Mouse (Mus musculus) CH12.LX (cell line): ENCODE results near the gene Cdhr1. TPM values are rescaled to one million over a fixed set of nuclear protein-coding genes. Genes with fewer than 3 reads are reported as not detected.

Source experiments
- DNase-seq: peaks from one replicate; pipeline ENCODE4 v3.0.0-alpha.2; 2013; ENCODE audit errors: extremely low read depth
- H3K27ac ChIP-seq: 2 replicates; pipeline ENCODE4 v1.5.1; 2012; ENCODE audit warnings: low read depth, mild to moderate bottlenecking, control low read depth, moderate library complexity; ENCODE audit not compliant: insufficient read depth
- H3K27me3 ChIP-seq: replicated peaks from 2 replicates; pipeline ENCODE3; 2012; ENCODE audit warnings: inconsistent platforms
- H3K36me3 ChIP-seq, 2 experiments: replicated peaks in 1 of 2; 2 replicates each; pipeline versions ENCODE3 to v1.6.1; 2012; ENCODE audit warnings: inconsistent platforms in 1 of 2, low read length in 1 of 2, mild to moderate bottlenecking in 1 of 2, mixed read lengths in 1 of 2, moderate library complexity in 1 of 2; ENCODE audit not compliant: control insufficient read depth in 1 of 2, insufficient read depth in 1 of 2
- H3K4me1 ChIP-seq, 2 experiments: 2 replicates each; pipeline ENCODE4 v1.6.1; 2012; ENCODE audit warnings: inconsistent platforms in 1 of 2, moderate library complexity in 1 of 2; ENCODE audit not compliant: insufficient read depth in 2 of 2, control insufficient read depth in 1 of 2
- H3K4me2 ChIP-seq: 2 replicates; pipeline ENCODE4 v1.6.1; 2012; ENCODE audit warnings: low read depth, mild to moderate bottlenecking, control low read depth; ENCODE audit not compliant: poor library complexity, insufficient read depth, severe bottlenecking
- H3K4me3 ChIP-seq, 3 experiments: fragments of 150-350 bp in 1 of 3; sonication (generic) in 1 of 3; replicated peaks in 1 of 3; 2 replicates each; pipeline versions ENCODE3 to v1.5.1; 2011 to 2012; ENCODE audit warnings: low read depth in 2 of 3, low read length in 2 of 3, mild to moderate bottlenecking in 2 of 3, moderate library complexity in 2 of 3, control low read depth in 1 of 3, improper control_type of control experiment in 1 of 3, inconsistent platforms in 1 of 3, mixed read lengths in 1 of 3; ENCODE audit not compliant: poor library complexity in 1 of 3
- H3K79me2 ChIP-seq: replicated peaks from 2 replicates; pipeline ENCODE4 v1.6.1; 2012; ENCODE audit warnings: mild to moderate bottlenecking, moderate library complexity; ENCODE audit not compliant: control insufficient read depth, poor library complexity, insufficient read depth, severe bottlenecking; ENCODE audit errors: extremely low read depth
- H3K9ac ChIP-seq: 2 replicates; pipeline ENCODE4 v1.6.1; 2012; ENCODE audit warnings: low read depth, mild to moderate bottlenecking, control low read depth, moderate library complexity; ENCODE audit not compliant: insufficient read depth
- H3K9me3 ChIP-seq: replicated peaks from 2 replicates; pipeline ENCODE3; 2012; ENCODE audit warnings: low read length, inconsistent platforms, mixed read lengths
- BHLHE40 ChIP-seq: IDR thresholded peaks from 2 replicates; pipeline ENCODE4 v1.6.1; 2011; ENCODE audit warnings: mild to moderate bottlenecking, low read depth, low read length, improper control_type of control experiment
- ETS1 ChIP-seq: conservative IDR thresholded peaks from 2 replicates; pipeline ENCODE4 v1.6.1; 2012; ENCODE audit warnings: low read depth, mild to moderate bottlenecking, inconsistent platforms, low read length, improper control_type of control experiment, moderate library complexity
- JUN ChIP-seq: IDR thresholded peaks from 2 replicates; pipeline ENCODE4 v1.6.1; 2011; ENCODE audit warnings: low read depth, mild to moderate bottlenecking, low read length, improper control_type of control experiment, moderate library complexity; ENCODE audit not compliant: insufficient read depth
- KAT2A ChIP-seq: IDR thresholded peaks from 2 replicates; pipeline ENCODE4 v1.6.1; 2012; ENCODE audit warnings: low read length, improper control_type of control experiment, inconsistent platforms; ENCODE audit not compliant: insufficient replicate concordance
- MAFK ChIP-seq: IDR thresholded peaks from 2 replicates; pipeline ENCODE4 v1.6.1; 2011; ENCODE audit warnings: low read length, improper control_type of control experiment; ENCODE audit not compliant: insufficient replicate concordance
- MEF2A ChIP-seq: IDR thresholded peaks from 2 replicates; pipeline ENCODE4 v1.6.1; 2014; ENCODE audit warnings: low read depth, mild to moderate bottlenecking, inconsistent platforms, low read length, improper control_type of control experiment, borderline replicate concordance
- MYC ChIP-seq: IDR thresholded peaks from 2 replicates; pipeline ENCODE4 v1.6.1; 2011; ENCODE audit warnings: low read depth, mild to moderate bottlenecking, improper control_type of control experiment, low read length
- NELFE ChIP-seq: IDR thresholded peaks from 2 replicates; pipeline ENCODE4 v1.6.1; 2011; ENCODE audit warnings: low read depth, low read length, improper control_type of control experiment
- NRF1 ChIP-seq: IDR thresholded peaks from 2 replicates; pipeline ENCODE4 v1.6.1; 2014; ENCODE audit warnings: low read depth, mild to moderate bottlenecking, inconsistent platforms, low read length, improper control_type of control experiment, moderate library complexity
- POLR2AphosphoS2 ChIP-seq: IDR thresholded peaks from 2 replicates; pipeline ENCODE4 v1.6.1; 2011; ENCODE audit warnings: low read depth, low read length, improper control_type of control experiment
- RAD21 ChIP-seq: IDR thresholded peaks from 2 replicates; pipeline ENCODE4 v1.6.1; 2011; ENCODE audit warnings: low read depth, mild to moderate bottlenecking, low read length, improper control_type of control experiment, moderate library complexity
- RCOR1 ChIP-seq: conservative IDR thresholded peaks from 2 replicates; pipeline ENCODE4 v1.6.1; 2012; ENCODE audit warnings: low read depth, mild to moderate bottlenecking, inconsistent platforms, low read length, improper control_type of control experiment
- SIN3A ChIP-seq: IDR thresholded peaks from 2 replicates; pipeline ENCODE4 v1.6.1; 2012; ENCODE audit warnings: low read length, improper control_type of control experiment, inconsistent platforms
- SMC3 ChIP-seq: IDR thresholded peaks from 2 replicates; pipeline ENCODE4 v1.6.1; 2011; ENCODE audit warnings: low read depth, low read length, improper control_type of control experiment
- TBP ChIP-seq: conservative IDR thresholded peaks from 2 replicates; pipeline ENCODE4 v1.6.1; 2011; ENCODE audit warnings: low read depth, low read length, improper control_type of control experiment
- ZKSCAN1 ChIP-seq: IDR thresholded peaks from 2 replicates; pipeline ENCODE4 v1.6.1; 2012; ENCODE audit warnings: low read depth, inconsistent platforms, low read length, improper control_type of control experiment, borderline replicate concordance
- dilution Hi-C: fragments of 300-500 bp; cut with MboI; formaldehyde crosslinking; loops from 2 replicates; pipeline ENCODE4 v1.14.3; 2020; ENCODE audit warnings: low sequenced_read_pairs; ENCODE audit not compliant: extremely low pct_unique_long_range_greater_than_20kb, extremely low pct_ligation_motif_present
- in situ Hi-C: fragments of 300-500 bp; cut with MboI; formaldehyde crosslinking; loops from 3 replicates; pipeline ENCODE4 v1.14.3; 2019; ENCODE audit warnings: low sequenced_read_pairs, low pct_ligation_motif_present, low pct_unique_long_range_greater_than_20kb, mixed read lengths
- polyA plus RNA-seq: library from polyadenylated mRNA; unstranded; fragments of >175 nt; gene quantifications from 2 replicates; pipeline ENCODE4 v1.2.1, GENCODE M21; 2012; ENCODE audit warnings: low read depth; ENCODE audit not compliant: insufficient read length
- total RNA-seq, 2 experiments: library from RNA; depleted of rRNA; stranded (reverse); fragments of 300-350 nt in 1 of 2; fragments of >200 nt in 1 of 2; gene quantifications; 2 replicates each; pipeline ENCODE4 v1.2.3; 2012 to 2014

The Cdhr1 gene
- total and polyA plus RNA-seq, 3 experiments, result not detected

- in situ Hi-C loops, result no loop called here
Observed at GRCm38 (mm10) chr14:37113922-37114321, 15.8 kb upstream of the Cdhr1 start, which contains the start of gene 2610528A11Rik. 2610528A11Rik (minus strand) TSS chr14:37114022.

GRCm38 (mm10) chr14:37112931-37113330 is 14.8 kb upstream of the Cdhr1 start:
- Histone ChIP-seq H3K4me3 (no peak overlapping the region), H3K27me3 (no peaks in the 10 kb centered on the region)
- dilution Hi-C loops, result no loop called here
- no peak for TF ChIP-seq TBP
- no peak for TF ChIP-seq SMC3
- no peak for TF ChIP-seq POLR2AphosphoS2
- TF ChIP-seq MAFK, result no peak
- TF ChIP-seq KAT2A, result no peak
- no peak for TF ChIP-seq RCOR1
- no peak for TF ChIP-seq NELFE
- TF ChIP-seq MEF2A, result no peak
- TF ChIP-seq NRF1, result no peak
- no peak for TF ChIP-seq SIN3A
- TF ChIP-seq JUN, result no peak
- TF ChIP-seq ETS1, result no peak
- TF ChIP-seq ZKSCAN1, result no peak
- TF ChIP-seq, all 38 proteins: peak for 0
- in situ Hi-C loops, result no loop called here
- H3K79me2 ChIP-seq, result no peaks in the 10 kb centered on the region
- peaks cover 3 to 16% of the 10 kb centered on the region in 2 experiments for H3K36me3 ChIP-seq
- DNase-seq, result no peak
- H3K4me1 ChIP-seq, result peaks cover 0 to 7% of the 10 kb centered on the region in 2 experiments; a peak in 1 of 4 replicates
- no peaks in the 10 kb centered on the region for H3K9me3 ChIP-seq
- H3K4me2 ChIP-seq, result no peak overlapping the region
- no peak overlapping the region for H3K27ac ChIP-seq
- H3K9ac ChIP-seq, result no peak overlapping the region

More at GRCm38 (mm10) chr14:37113922-37114321, 15.8 kb upstream of the Cdhr1 start, which contains the start of gene 2610528A11Rik:
- Histone ChIP-seq H3K9ac (no peak within 1 kb of the TSS), H3K4me3 (no peak within 1 kb of the TSS), H3K79me2 (no peaks in the 10 kb centered on the region), H3K27ac (no peak within 1 kb of the TSS), H3K9me3 (no peaks in the 10 kb centered on the region), H3K27me3 (no peaks in the 10 kb centered on the region), H3K4me1 (peaks cover 0 to 7% of the 10 kb centered on the region in 2 experiments; a peak in 1 of 4 replicates), H3K36me3 (peaks cover 8 to 25% of the 10 kb centered on the region in 2 experiments), H3K4me2 (no peak within 1 kb of the TSS)
- dilution Hi-C loops, result no loop called here
- DNase-seq, result no peak
- TF ChIP-seq RAD21, result no peak
- TF ChIP-seq SIN3A, result no peak
- TF ChIP-seq BHLHE40, result no peak
- no peak for TF ChIP-seq ETS1
- TF ChIP-seq MYC, result no peak
